Mouse (Mus musculus) urinary bladder, postnatal 14 days (tissue): ENCODE data around the gene Fam219a.
A peak's percentile ranks its signal among the peaks of the same experiment; 100 is the strongest.

Experiments used
- DNase-seq: peaks from one replicate; pipeline ENCODE4 v3.0.0; 2021; ENCODE audit warnings: low spot score

Gene Fam219a

GRCm38 (mm10) chr4:41553116-41553515 is 16.2 kb downstream of the Fam219a start:
- no peak for DNase-seq

DNA sequence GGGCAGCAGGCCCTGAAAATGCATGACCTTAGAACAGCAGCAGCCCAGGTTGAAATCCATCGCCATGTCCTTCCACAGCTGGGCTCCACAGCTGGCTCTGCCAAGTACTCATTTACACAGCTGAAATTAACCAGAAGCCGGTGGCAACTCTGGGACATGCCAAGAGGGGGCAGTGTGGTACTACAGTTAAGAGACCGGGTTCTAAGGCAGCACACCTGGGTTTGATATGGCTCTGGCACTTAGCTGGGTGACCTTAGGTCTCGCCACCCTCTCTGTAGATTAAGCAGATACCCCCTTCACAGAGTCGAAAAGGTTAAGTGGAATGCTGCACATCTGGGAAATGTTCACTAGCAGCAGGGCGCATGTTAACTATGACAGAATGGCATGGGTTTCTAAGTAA is 16.8 kb downstream of the Fam219a start:
- peak; percentile 65 for DNase-seq

GRCm38 (mm10) chr4:41547086-41547485 is 22.3 kb downstream of the Fam219a start:
- no peak for DNase-seq

DNA sequence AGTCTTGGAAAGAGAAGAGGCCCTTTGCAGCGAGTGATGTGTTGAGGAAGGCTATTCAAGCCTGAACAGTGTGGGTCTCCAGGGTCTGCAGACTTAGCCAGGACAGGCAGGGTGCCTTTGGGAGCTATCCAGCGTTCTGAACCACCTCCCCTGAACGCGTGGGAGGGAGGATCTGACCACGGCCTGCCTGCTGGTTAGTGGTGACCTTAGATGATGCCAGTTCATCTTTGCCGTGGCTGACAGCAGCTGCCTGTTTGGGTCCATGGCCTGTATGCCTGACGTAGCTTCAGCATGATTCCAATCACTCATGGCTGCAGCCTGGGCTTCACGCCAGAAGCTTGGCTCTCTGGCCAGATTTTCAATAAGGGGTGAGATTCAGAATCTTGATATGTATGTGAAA is 23.4 kb downstream of the Fam219a start:
- DNase-seq: peak; percentile 39

GRCm38 (mm10) chr4:41542136-41542535 is 27.2 kb downstream of the Fam219a start:
- no peak for DNase-seq

DNA sequence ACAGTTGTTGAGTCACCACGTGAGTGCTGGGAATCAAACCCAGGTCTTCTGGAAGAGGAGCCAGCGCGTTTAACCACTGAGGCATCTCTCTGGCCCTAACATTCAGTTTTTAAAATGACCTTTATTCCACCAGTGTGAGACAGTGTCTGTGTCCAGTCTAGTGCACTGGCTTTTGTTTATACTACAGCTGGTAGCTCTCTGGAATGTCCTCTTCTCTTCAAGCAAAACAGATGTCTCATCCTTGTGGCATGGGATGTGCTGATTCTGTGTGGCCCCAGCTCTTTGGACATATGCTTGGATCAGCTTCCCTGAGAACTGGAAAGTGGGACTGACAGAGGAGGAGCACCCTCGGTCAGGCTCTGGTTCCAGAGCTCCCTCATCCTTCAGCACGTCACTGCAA is 34.5 kb downstream of the Fam219a start:
- DNase-seq: no peak

DNA sequence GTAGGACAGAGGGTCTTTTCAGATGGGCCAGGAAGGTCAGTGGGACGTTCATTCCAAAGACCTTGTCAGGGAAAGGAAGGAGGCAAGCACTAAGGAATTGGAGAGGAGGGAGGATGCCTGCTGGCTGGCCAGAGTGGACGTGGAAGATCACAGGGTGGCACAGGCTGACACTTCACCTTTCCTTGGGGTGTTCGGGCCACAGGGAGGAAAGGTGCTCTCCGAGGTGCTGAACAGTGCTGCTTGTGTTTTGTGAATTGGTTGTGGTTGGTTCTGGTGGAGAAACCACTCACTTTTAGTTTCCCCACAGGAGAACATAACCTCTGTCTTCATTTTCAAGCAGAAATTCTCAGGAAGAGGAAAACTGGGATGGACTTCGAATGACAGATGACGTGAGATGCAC is 36.9 kb downstream of the Fam219a start:
- peak; percentile 35 for DNase-seq

GRCm38 (mm10) chr4:41527996-41528395 is 41.3 kb downstream of the Fam219a start:
- peak; percentile 21 for DNase-seq

GRCm38 (mm10) chr4:41527076-41527475 is 42.3 kb downstream of the Fam219a start:
- DNase-seq: no peak

DNA sequence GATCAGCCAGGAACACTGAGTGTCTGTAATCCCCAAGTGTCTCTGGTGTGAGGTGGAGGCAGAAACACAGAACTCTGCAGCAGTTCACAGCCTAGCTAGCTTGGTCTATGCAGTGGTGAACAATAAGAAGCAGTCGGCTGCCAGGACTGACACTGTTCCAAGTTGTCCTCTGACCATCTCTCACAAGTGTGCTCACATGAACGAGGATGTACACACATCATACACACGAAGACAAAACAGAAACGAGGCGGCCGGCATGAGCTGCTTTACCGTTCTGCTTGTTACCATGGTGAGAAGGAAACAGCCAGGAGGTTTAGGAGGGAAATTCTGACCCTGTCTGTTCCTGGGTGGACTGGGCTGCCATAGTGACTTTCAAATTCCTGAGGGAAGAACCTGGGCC is 42.8 kb downstream of the Fam219a start:
- no peak for DNase-seq

DNA sequence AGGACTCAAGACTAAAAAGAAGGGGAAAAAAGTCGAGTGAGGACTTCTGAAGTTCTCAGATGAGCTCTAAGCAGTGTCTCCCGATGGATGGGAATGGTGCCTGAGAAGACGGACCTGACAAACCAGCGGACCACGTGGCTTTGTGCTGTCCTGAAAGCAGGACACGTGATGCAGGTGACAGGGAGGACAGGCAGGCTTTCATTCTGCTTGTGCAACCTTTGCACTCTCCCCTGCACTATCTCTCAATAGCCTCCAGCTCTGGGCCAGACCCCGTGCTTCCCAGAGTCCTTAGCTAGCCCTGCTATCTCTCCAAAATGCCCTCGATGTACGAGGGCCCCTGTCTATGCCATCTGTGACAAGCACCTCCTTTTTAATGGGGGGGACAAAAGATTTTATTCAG is 44.5 kb downstream of the Fam219a start:
- no peak for DNase-seq

DNA sequence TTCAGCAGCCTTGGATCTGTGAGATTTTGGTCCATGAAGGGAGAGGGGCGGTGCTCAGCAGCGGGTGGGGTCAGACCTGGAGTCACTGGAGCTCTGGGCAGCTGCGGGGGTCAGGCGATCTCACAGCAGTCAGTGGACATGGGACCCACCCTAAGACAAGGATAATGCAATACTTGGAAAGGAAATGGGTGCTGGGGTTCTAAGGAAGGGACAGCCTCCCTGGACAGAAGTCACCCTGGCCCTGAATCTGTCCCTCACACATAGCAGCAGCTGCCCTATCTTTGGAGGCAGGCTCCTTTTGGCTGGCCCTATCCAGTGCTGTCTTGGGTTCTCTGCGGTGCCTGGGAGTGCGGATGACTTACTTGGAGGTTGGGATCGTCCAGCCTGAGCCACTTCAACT is 45.5 kb downstream of the Fam219a start:
- no peak for DNase-seq

- no peak for DNase-seq
Observed at GRCm38 (mm10) chr4:41522788-41523187, 46.5 kb downstream of the Fam219a start.

DNA sequence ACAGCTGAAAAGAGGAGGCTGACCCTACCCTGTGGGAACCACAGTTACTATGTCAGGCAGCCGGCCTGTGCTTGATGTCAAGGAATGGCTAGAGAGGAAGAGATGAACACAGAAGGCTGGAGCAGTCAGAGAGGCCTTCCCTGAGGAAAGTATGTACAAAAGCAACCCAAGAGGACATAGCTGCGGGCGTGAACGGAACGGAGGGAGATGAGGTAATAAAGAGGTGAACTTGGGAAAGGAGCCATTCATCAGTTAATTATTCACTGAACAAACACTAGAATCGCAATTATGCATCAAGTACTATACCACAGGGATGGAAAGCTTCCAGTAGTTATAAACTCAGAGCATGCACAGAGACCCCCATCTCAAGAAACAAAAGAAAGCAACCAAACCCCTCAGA is 47.2 kb downstream of the Fam219a start:
- DNase-seq: no peak

GRCm38 (mm10) chr4:41520641-41521040 is 48.7 kb downstream of the Fam219a start:
- DNase-seq: no peak

DNA sequence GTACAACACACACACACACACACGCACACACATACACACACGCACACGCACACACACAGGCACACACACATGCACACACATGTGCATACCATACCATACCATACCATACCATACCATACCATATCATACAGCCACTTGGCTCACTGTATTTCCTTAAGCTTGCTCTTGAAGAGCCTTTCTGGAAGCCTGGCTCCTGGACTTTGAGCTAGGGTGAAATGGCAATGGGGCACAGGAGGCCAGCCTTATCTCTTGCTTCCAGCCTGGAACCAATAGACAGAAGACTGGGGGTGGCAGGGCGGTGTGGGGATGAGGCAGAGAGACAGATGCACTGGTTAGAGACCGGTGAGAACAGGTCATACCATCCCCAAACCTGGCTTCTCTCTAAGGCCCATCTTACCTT is 50.1 kb downstream of the Fam219a start:
- no peak for DNase-seq

DNA sequence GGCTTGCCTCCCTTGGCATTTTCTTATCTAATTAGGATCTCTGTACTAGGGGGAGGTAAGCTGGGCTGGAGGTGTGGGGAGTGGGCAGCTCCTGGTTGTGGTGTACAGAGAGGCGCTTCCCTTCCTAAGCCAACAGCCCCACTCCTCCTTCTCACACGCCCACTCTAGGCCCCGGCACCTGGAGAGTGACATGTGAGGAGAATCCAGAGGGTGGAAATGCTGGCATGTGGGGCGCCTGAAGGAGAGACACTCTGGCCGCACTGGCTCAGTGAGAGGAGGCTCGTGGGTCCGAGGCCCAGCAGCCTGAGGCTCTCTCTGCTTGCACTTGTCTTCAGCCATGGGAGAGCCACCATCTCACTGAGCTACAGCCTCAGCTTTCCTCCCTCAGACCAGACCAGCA is 51.0 kb downstream of the Fam219a start:
- no peak for DNase-seq

GRCm38 (mm10) chr4:41517233-41517632 is 52.1 kb downstream of the Fam219a start, which contains the start of gene 1110017D15Rik:
1110017D15Rik (minus strand) TSS chr4:41517333.
- DNase-seq: no peak

GRCm38 (mm10) chr4:41513714-41514113 is 55.6 kb downstream of the Fam219a start:
- no peak for DNase-seq

GRCm38 (mm10) chr4:41513309-41513708 is 56.0 kb downstream of the Fam219a start:
- DNase-seq: no peak

- no peak for DNase-seq
Observed at GRCm38 (mm10) chr4:41507998-41508397, 61.3 kb downstream of the Fam219a start.

GRCm38 (mm10) chr4:41507326-41507924 is 61.9 kb downstream of the Fam219a start:
- DNase-seq: no peak

GRCm38 (mm10) chr4:41506906-41507305 is 62.4 kb downstream of the Fam219a start:
- DNase-seq: peak; percentile 90

DNA sequence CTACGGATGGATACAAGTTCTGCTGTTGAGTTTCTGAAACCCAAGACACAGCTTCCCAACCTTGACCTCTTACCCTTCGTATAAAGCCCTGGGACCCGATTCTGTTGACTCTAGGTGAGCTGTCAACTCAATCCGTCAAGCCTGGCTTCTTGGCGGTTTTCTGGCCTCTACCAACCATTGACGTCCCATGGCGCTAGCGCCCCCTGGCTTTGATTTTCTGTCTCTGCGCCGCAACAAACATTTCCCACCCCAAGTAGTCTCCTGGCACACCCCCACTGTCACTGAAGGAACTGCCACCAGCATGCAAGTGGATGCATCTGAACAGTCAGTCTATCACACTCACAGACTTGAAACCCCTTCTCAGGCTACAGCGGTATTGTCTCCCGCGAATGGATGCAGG is 63.2 kb downstream of the Fam219a start:
- DNase-seq: peak; percentile 54

- DNase-seq: no peak
Observed at GRCm38 (mm10) chr4:41505131-41505551, 64.2 kb downstream of the Fam219a start.
